ENCODE assay signal across 8 mouse cellular contexts in the genomic region with DNA sequence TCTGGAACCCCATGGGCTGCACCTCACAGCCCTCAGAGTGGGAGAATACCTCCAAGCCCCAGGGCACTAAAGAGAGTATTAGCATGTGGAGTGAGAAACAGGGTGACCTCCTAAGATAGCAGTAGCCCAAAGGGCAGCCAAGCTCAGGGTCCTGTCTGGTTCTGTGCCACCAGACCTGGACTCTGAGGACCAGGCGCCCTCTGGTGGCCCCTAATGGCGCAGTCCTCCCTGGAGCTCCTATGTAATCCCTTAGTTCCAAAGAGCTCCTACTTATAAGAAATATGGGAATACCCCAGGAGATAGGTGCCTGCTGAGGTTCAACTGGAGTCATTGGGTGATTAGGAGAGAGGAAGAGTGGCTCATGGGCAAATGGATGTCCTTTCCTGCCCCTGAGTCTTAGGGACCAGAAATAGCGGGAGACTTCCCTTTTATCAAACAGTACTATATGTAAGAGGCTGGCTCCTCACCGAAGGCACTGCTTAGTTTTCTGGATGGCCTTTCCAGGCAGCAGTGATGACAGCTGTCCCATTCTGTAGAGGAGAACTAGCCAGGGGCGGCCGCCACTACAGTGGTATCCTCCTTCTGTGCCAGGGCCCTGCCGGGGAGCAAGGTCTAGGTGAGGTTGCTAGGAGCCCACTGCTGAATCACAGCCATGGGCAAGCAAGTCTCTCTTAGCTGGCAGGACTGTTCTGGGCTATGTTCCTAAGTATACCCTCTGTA. TPM values are rescaled to one million over a fixed set of nuclear protein-coding genes. Genes with fewer than 3 reads are reported as not detected.
DNase-seq lines count a peak whose midpoint lies in the region; ATAC-seq and TF ChIP-seq lines count a peak whose summit lies in the region.

No protein-coding gene starts in this region.

- no peaks in the 10 kb centered on the region for H3K27me3 ChIP-seq in cerebellum, adult 2 months (ENCODE audit: control insufficient read depth, insufficient read depth, low read length)
- peaks cover 12% of the 10 kb centered on the region for H3K27me3 ChIP-seq in hindbrain, embryonic 12.5 days

- 16% methylated on average over 7 of the region's 7 CpGs for WGBS in cerebellum, adult 2 months
- 66% methylated on average over 7 of the region's 7 CpGs for WGBS in hindbrain, embryonic 12.5 days

- H3K9ac ChIP-seq in hindbrain, embryonic 12.5 days = peak overlapping the region; percentile 89

- peak overlapping the region; percentile 83 for H3K4me2 ChIP-seq in hindbrain, embryonic 12.5 days (replicated peaks)

- peaks cover 37% of the 10 kb centered on the region for H3K4me1 ChIP-seq in cerebellum, adult 2 months (ENCODE audit: control insufficient read depth, insufficient read depth, low read length)
- H3K4me1 ChIP-seq in hindbrain, embryonic 12.5 days = peaks cover 41% of the 10 kb centered on the region

- no peak overlapping the region for H3K27ac ChIP-seq in cerebellum, adult 2 months (ENCODE audit: insufficient read depth, low read length)
- no peak overlapping the region for H3K27ac ChIP-seq in hindbrain, embryonic 12.5 days

- TF ChIP-seq POLR2A in cerebellum, adult 2 months (IDR thresholded peaks at IDR 0.05; ENCODE audit: borderline replicate concordance, insufficient read depth, low read length) = no peak

- peak; percentile 87 for TF ChIP-seq CTCF in cerebellum, adult 2 months (IDR thresholded peaks at IDR 0.05; ENCODE audit: borderline replicate concordance, insufficient read depth, low read depth, low read length)

- DNase-seq in NIH3T3 (ENCODE audit: low read depth) = peak; percentile 94
- DNase-seq in cerebellum, adult 2 months = peak; percentile 82 to 87
- DNase-seq in forelimb bud, embryonic 11.5 days (ENCODE audit: low read depth, low spot score) = peak; percentile 82
- peak; percentile 86 to 88 for DNase-seq in layer of hippocampus, postnatal 14 days (ENCODE audit: low spot score in 2 of 2)
- DNase-seq in right cerebral cortex, postnatal 10 days (ENCODE audit: low spot score in 2 of 2) = peak; percentile 85 to 87

- peaks cover 13% of the 10 kb centered on the region for H3K36me3 ChIP-seq in hindbrain, embryonic 12.5 days

- no peaks in the 10 kb centered on the region for H3K9me3 ChIP-seq in hindbrain, embryonic 12.5 days (replicated peaks)

- ATAC-seq in hindbrain, embryonic 12.5 days (ENCODE audit: low FRiP score) = peak; percentile 33; the same call in 1 of the 2 replicates
- ATAC-seq in megakaryocyte, adult 5-6 weeks (ENCODE audit: poor library complexity, severe bottlenecking) = peak; percentile 62
- no peak for ATAC-seq in erythroblast, adult 5-6 weeks (replicated peaks; ENCODE audit: low FRiP score, poor library complexity, severe bottlenecking)

- peak overlapping the region; percentile 24 for H3K4me3 ChIP-seq in cerebellum, adult 2 months (replicated peaks; ENCODE audit: insufficient read depth, low read depth, low read length)
- H3K4me3 ChIP-seq in hindbrain, embryonic 12.5 days = peak overlapping the region; percentile 95; the same call in 1 of the 2 replicates

RNA-seq across cellular contexts. Expression of gene Gpc1, which starts 2.7 kb away (rescaled TPM):
- 59.2 and 62.5 TPM in 2 replicates for polyA plus RNA-seq in cerebellum, adult 2 months (2012; rRNA removed)
- 79.8 and 80.2 TPM in 2 replicates for polyA plus RNA-seq in hindbrain, embryonic 12.5 days (2016; fragmentation: Nextera tagmentation; extraction: Ambion mirVana)
- 100 to 1,000 TPM; 140 to 150 TPM for total RNA-seq in layer of hippocampus, postnatal 14 days (2021)
- total RNA-seq in megakaryocyte, adult 5-6 weeks (2015) = 13.7 and 17.2 TPM in 2 replicates
- 19.9 and 20.4 TPM in 2 replicates for total RNA-seq in megakaryocyte, adult 5-6 weeks (2017)
- 8.2 and 9.6 TPM in 2 replicates for total RNA-seq in erythroblast, adult 5-6 weeks (2015; ENCODE audit: low replicate concordance)
- 6.8 and 7.4 TPM in 2 replicates for total RNA-seq in erythroblast, adult 5-6 weeks (2017; ENCODE audit: low replicate concordance)

Comparison
In these comparisons a context has a peak if more than half of its experiments do, and no peak if none do; other contexts are left out.
1. RNA of gene Gpc1, which starts 2.7 kb away (total RNA-seq): 140 to 150 TPM in layer of hippocampus, postnatal 14 days; 13.7 to 20.4 TPM in megakaryocyte, adult 5-6 weeks and 6.8 to 9.6 TPM in erythroblast, adult 5-6 weeks; every median in the first group is over 4 times any median in the second.
2. Peak in every context shown above with its lines, with median percentiles within 50 percentile points of each other: DNase-seq.